Mouse (Mus musculus): ENCODE measurements around the gene 1700029I15Rik.

1700029I15Rik gene

DNA sequence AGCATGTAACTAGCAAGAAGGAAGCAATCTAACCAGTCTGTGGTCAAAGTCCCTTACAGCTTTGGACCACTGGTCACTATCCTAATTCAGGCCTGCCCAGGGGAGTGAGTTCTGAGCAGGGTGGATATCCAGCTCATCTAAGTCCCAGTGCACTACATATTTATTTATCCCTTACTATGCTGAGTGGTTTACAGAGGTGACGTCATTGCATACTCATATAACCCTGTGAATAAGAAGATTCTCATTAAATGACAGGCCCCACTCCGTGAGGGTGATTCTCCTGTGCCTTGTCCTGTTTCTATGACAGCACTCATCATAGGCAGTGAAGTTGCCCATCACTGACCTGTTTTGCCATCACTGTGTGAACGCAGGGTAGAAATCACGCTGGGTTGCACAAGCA lies 43.0 kb downstream of the 1700029I15Rik start:
- no peak for DNase-seq (ENCODE audit: low read depth, low spot score)

DNA sequence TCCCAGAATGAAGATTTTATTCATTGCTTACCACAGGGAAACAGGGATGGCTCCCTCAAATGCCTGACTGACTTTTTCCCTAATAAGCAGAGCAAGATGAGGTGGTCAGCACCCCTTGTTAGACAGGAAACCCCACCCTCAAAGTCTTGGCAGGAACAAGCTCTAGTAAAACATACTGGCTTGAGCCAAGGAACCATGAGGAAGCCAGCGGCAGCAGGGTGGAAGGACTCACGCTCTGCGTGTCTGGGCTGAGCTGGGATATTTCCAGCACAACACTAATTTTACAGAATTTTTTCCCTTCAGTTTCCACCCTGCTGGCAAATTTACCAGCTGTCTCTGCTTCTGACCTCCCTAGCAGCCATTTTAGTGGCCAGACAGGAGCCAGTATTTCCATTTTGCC lies 44.1 kb downstream of the 1700029I15Rik start:
- no peak for DNase-seq (ENCODE audit: low read depth, low spot score)

DNA sequence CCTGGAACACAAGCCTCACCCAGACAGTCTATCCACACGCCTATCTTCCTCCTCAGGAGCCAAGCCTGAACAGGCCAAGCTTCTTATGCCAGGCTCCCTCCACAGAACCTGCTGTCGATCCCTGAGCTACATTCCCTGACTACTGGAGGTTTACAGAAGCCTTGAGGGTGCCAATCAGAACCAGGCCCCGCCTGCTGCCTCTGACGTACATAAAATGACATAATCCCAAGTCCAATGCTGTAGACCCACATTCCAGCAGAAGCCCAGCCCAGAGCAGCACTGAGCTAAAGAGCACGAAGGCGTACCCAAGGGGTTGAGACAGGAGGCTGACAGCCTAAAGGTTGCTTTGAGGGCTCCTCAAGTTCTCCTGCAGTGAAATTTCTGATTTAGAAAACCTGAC lies 45.5 kb downstream of the 1700029I15Rik start:
- no peak for DNase-seq (ENCODE audit: low read depth, low spot score)

DNA sequence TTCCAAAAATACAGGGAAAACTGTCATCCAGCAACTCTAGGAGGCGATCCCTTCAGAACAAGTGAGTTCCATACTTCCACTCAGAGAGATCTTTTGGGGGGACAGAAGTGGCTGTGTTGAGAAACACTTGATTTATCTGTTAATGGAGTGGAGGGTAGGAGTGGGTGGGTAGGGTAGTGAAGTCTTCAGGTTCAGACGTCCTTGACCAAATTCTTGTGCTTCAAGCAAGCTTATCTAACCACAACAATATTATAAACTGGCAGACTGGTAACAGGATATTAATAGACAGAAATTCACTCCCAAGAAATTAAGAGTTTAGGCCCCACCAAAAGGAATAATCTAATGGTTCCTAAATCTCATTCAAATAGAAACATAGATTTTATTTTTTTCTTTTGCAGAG lies 47.8 kb downstream of the 1700029I15Rik start:
- DNase-seq (ENCODE audit: low read depth, low spot score), result no peak

DNA sequence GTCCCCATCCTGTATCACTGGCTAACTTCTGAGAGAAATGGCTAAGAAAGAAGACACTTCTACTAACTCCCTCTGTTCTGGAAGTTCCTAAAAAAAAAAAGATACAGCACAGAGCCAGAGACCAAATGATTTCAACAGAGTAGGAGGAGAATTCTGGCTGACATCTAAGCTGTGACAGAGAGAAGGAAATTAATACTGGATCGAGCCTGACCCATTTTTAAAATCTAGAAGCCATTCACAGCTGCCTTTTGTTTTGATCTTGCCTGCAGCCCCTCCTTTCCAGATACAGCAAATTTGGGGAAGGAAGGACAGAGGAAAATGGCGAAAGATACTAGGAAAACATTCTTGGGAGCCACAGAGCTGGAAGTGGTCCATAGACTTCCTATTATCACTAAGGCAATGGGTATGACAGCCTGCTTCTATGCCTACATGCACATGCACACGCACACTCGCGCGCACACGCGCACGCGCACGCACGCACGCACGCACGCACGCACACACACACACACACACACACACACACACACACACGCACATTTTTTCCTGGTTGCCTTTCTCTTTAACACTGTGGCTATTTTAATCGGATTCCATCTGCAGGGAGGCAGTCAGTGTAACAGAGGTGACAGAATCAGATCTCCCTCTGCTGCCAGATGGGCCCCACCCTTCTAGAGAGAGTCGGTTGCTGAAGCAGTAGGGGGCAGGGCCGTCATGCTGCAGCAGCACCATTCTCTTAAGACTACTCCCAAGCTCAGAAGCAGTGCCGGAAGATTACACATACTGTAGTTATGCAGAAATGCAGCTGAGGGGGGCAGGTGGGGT lies 48.6 kb downstream of the 1700029I15Rik start:
- no peak for DNase-seq (ENCODE audit: low read depth, low spot score)

DNA sequence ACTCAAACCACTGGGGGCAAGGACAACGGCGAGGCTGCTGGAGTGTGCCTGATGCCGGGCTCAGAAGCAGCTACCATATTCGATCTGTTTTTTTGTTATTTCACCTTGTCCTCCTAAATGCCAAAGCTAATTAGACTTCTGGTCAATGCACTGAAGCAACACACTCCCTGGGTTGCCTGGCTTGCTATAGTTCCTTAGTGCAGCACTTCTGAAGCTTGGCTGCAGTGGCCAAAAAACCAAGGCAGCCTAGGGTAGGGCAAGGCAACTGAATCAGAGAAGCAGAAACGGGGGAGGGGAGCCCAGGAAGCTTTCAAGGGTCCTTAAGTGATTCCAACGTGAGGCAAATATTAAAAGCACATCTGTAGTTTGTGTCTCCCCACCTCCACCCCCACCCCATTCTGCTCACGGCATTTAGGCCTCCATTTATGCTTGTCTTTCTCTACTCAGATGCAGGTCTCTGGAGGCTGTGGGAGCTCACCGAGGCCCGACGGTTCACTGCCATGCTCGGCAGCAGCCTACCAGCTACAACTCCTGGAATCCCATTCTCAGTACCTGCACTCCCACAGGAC lies 49.4 kb downstream of the 1700029I15Rik start:
- DNase-seq (ENCODE audit: low read depth, low spot score), result no peak

DNA sequence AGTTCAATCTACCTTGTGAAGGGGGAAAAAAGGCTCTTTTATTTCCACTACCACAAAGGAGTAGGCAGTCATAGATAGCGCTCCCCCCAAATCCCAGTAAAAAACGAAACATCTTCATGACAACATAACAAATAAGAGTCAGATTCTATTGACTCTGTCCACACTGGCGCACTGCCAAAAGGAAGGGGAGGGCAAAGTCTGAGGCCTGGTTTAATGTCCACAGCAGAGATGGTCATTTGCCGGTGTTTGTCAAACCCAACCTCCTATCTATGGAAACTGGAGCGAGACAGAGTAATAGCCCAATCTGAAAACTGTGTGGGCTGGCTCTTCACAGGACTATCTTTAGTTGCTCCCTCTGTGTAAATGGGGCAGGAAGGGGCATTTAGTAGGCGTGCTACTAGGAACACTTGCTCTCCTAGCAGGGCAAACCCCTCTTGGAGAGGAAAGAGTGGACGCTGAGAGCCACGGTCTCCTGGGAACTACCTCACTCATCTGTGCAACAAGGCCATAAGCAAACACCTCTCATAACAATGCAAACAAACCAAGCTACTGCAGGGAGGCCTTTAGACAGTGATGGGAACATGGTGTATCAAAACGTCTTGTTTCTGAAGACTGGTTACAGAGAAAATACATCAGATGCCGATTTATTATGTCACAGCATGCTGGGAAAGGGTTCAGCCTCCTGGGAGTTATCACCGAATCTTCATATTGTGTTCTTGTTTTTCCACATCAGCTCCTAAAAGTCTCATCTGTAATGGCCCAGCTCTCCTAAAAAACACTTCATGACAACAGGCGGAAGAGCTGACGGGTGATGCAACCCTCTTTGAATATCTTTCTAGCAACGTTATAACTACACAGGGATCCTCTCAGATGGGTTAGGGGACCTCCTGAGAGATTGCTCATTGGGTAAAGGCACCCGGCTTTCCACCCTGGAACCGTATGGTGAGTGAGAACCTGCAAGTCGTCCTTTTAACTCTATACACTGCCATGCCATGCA lies 50.3 kb downstream of the 1700029I15Rik start:
- DNase-seq (ENCODE audit: low read depth, low spot score), result no peak

DNA sequence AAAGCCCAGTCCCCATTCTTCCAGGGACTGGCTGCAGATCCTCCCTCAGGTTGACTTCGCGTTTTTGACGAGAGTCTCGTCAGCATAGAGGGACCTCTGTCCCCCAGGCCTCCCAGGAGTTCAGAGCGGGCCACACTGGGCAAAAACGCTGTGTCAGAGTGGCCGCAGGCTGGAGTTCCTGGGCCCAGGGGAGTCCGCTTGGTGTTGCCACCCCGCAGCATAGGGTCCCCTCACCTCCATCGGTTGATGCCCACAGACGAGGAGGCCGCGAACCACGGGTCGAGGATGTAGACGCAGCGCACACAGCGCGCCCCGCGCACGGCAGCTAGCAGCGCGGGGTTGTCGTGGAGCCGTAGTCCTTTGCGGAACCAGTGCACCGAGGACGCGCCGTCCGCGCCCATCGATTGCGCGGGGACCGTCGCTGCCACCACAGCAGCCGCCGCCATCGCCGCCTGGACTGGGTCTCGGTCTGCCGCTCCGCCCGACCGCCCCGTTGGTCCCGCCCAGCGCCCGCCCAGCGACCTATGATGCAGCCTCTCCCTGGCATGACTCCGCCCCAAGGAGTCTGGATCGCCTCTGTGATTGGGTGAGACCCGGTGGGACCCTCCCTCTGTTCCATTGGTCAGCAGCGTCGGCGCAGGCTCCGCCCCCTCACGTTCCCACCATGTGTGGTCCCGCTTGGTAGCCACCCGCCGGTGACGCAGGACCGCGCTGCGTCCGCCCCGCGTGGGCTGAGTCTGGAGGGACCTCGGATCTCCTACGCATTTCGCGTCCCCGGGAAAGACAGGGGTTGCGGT lies 51.4 kb downstream of the 1700029I15Rik start, which contains the start of gene Cry2:
Gene Cry2, minus strand, starts transcription at position 466 of the 797 bp plus-strand sequence.
- DNase-seq (ENCODE audit: low read depth, low spot score), result peak; percentile 98

DNA sequence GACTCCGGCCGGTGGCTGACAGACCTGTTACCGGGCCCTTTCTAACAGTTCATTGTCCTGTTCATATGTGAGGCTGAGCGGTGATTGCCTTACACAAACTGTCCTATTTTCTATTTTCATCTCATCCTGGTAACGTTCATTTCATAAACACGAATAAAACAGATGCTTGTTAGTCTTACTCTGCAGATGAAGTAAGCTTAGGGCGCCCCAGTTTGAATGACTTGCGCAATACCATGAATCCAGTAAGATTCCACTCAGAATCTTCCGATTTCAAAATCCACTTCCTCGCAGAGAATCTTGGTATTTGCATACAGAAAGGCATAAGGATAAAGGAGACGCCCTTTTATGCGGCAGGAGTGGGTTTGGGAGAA lies 52.0 kb downstream of the 1700029I15Rik start:
- DNase-seq (ENCODE audit: low read depth, low spot score), result no peak

DNA sequence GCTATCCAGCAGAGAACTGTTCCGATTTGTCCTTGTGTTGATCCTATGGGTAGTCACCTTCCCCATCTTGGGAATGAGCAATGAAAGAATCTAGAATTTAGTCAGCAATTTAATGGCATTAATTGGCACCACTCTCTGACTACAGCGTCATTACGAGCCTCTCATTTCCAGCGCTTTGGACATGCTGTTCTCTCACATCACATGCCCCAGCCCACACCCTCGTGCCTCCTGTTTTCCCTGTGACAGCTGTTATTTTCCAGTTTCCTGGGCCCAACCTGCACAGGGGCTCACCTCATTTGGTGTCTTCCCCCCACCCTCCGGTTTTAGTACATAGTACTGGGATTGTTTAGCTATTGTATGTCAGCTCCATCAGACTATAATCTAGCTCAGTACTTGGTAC lies 52.7 kb downstream of the 1700029I15Rik start:
- no peak for DNase-seq (ENCODE audit: low read depth, low spot score)

Measured in embryo, embryonic 11.5 days (tissue).